Mouse (Mus musculus): ENCODE measurements around the gene Baz1b. TPM values are rescaled to one million over a fixed set of nuclear protein-coding genes. Genes with fewer than 3 reads are reported as not detected.

Gene Baz1b
- polyA plus RNA-seq, 1 experiment: 84.1 TPM

DNA sequence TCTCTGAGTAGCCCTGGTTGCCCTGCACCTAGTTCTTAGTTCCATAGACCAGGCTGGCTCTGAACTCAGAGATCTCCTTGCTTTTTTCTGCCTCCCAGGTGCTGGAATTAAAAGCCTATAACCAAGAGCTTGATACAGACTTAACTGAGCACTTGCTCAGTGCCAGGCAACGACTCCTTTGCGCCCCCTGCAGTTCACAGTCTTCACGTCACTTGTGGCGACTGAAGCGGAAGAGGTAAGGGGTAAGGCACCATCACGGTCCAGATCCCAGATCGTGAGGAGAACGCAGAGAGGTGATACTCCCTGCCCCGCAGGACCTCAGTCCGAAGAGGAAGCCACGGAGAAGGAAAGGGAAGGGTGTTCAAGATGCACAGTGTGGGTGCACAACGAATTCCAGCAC, 70.5 kb downstream of the Baz1b start:
- TF ChIP-seq POLR2A (IDR thresholded peaks at IDR 0.05; ENCODE audit: low read depth, low read length) (no peak), CTCF (IDR thresholded peaks at IDR 0.05; ENCODE audit: borderline replicate concordance, insufficient read depth, low read length) (peak; percentile 18; the same call in 1 of the 2 replicates)
- no peak overlapping the region for H3K27ac ChIP-seq (ENCODE audit: insufficient read depth, low read length)

DNA sequence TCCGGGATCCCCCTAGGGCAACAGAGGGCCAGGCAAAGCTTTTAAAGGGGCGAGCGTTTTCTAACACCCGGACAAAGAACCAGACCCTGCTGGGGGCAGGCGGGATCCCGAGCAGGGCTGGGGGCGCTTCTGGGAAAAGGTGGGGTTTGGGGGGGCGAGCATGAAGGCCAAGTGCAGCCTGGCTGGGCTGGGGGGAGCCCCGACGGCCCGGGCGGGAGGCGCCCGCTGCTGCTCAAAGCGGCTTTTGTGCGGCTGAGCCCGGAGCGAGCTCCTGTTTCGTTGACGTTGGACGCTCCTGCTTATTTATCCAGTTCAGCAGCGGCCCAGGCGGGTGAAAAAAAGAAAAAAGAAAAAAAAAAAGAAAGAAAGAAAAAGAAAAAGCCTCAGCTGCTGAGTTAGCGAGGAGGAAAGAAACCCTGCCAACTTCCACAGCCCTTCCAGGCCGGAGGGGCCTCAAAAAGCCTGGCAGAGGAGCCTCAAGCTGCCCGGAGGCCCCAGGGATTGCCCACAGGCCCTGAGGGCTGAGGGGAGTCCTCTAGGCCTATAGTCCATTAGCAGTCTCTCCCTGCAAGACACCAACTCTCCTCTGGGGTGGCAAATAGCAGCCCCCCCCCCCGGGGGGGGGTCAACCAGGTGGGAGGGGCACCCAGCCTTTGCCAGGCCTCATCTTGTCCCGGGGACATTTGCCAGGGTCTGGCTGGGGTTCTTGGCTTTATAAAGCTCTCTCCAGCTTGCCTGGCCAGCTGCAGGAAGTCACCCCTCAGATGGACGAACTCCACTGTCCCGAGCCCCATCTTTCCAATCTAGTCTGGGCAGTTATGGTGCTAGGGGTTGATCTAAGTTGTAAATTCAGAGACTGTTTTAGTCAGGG, 71.5 kb downstream of the Baz1b start:
- no peaks in the 10 kb centered on the region for H3K4me1 ChIP-seq (ENCODE audit: control insufficient read depth, insufficient read depth, low read length)
- no peak overlapping the region for H3K27ac ChIP-seq (ENCODE audit: insufficient read depth, low read length)
- H3K4me3 ChIP-seq (ENCODE audit: insufficient read depth, low read length): no peak overlapping the region
- TF ChIP-seq CTCF (IDR thresholded peaks at IDR 0.05; ENCODE audit: borderline replicate concordance, insufficient read depth, low read length): no peak
- no peak for TF ChIP-seq POLR2A (IDR thresholded peaks at IDR 0.05; ENCODE audit: low read depth, low read length)

More for the DNA sequence above, 70.5 kb downstream of the Baz1b start:
- H3K4me3 ChIP-seq (ENCODE audit: insufficient read depth, low read length): no peak overlapping the region
- no peaks in the 10 kb centered on the region for H3K4me1 ChIP-seq (ENCODE audit: control insufficient read depth, insufficient read depth, low read length)

DNA sequence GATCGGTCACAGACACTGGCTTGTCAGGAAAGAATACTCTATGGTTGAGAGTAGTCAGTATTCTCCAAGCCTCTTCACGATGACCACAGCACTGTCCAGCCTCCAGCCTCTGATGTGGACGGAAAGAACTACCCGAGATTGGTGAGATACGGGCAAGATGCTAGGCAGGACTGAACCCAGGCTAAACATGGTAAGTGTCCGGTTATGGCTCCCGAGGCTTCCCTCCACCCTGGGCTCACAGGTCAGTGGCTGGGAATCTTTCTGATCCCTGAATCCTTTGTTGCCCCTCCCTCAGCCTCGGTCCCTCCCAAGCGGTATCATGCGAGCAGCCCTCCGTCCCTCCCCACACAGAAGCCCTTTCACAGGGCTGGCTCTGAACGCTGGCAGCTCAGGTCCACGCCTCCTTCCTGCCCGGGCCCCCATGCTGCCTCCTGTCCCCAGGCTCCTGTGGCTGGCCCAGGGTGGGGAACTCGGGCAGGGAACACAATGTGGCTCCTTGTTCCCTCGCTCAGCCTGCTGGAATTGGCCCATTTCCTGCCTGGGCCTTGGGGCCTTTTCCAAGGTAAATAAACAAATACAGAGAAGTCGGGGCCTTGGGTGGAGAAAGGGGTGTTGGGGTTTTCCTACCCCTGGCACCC, 76.9 kb downstream of the Baz1b start:
- H3K4me1 ChIP-seq (ENCODE audit: control insufficient read depth, insufficient read depth, low read length): no peaks in the 10 kb centered on the region
- no peak for TF ChIP-seq POLR2A (IDR thresholded peaks at IDR 0.05; ENCODE audit: low read depth, low read length)
- no peak for TF ChIP-seq CTCF (IDR thresholded peaks at IDR 0.05; ENCODE audit: borderline replicate concordance, insufficient read depth, low read length)
- no peak overlapping the region for H3K4me3 ChIP-seq (ENCODE audit: insufficient read depth, low read length)
- H3K27ac ChIP-seq (ENCODE audit: insufficient read depth, low read length): no peak overlapping the region

DNA sequence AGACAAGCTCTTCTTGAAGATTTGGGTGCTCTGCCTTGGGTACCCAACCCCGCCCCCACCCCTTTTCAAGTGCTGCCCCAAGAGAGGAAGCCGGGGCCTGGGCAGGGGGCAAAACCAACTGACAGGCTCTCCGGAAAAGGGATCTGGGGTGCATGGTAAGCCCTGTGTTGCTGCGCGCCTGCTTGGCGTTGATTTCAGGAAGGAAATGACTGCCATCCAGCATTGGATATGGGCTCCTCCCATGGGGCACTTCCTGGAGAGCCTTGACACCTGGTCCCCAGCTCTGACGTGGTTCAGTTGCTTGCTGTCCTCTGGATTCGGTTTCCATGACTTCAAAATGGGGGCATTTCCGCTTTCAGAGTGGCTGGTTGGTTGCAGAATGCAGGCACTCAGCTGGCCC, 77.5 kb downstream of the Baz1b start:
- H3K4me3 ChIP-seq (ENCODE audit: insufficient read depth, low read length): no peak overlapping the region
- H3K4me1 ChIP-seq (ENCODE audit: control insufficient read depth, insufficient read depth, low read length): no peaks in the 10 kb centered on the region
- no peak overlapping the region for H3K27ac ChIP-seq (ENCODE audit: insufficient read depth, low read length)
- TF ChIP-seq POLR2A (IDR thresholded peaks at IDR 0.05; ENCODE audit: low read depth, low read length) (no peak), CTCF (IDR thresholded peaks at IDR 0.05; ENCODE audit: borderline replicate concordance, insufficient read depth, low read length) (no peak)

DNA sequence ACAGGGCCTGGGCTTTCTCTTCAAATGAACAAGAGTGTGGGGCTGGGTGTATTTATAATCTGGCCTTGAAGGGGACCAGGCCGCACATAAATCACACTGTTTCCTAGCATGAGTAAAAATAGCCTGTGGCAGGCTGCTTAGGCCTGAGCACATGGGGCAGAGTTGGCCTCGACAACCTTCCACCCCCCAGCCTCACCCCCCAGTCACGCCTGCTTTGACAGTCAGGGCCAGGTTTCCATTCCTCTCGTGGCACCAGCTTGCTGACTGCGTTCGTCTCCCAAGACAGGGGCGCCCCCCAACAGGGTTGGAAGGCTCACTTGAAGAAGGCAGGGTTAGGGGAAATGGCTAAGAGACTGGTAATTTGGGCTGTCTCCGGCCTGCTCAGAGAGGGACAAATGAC, 82.4 kb downstream of the Baz1b start:
- no peak overlapping the region for H3K27ac ChIP-seq (ENCODE audit: insufficient read depth, low read length)
- H3K4me3 ChIP-seq (ENCODE audit: insufficient read depth, low read length): no peak overlapping the region
- TF ChIP-seq CTCF (IDR thresholded peaks at IDR 0.05; ENCODE audit: borderline replicate concordance, insufficient read depth, low read length): no peak
- no peak for TF ChIP-seq POLR2A (IDR thresholded peaks at IDR 0.05; ENCODE audit: low read depth, low read length)
- no peaks in the 10 kb centered on the region for H3K4me1 ChIP-seq (ENCODE audit: control insufficient read depth, insufficient read depth, low read length)

DNA sequence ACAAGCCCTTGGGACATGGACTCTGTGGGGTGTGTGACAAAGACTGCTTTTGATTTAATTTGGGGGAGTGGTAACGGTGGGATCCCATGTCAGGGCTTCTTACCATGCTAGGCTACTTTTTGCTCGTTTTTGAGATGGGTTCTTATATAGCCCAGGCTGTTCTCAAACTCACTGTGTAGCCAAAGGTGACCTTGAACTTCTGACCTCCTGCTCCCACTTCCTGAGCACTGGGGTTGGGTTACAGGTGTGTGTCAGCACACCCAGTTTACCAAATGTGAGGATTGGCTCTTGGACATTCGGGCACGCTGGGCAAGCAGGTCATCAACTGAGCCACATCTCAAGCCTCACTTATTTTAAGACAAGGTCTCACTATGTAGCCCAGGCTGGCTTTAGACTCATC, 83.3 kb downstream of the Baz1b start:
- Histone ChIP-seq H3K4me3 (ENCODE audit: insufficient read depth, low read length) (no peak overlapping the region), H3K4me1 (ENCODE audit: control insufficient read depth, insufficient read depth, low read length) (no peaks in the 10 kb centered on the region), H3K27ac (ENCODE audit: insufficient read depth, low read length) (no peak overlapping the region)
- TF ChIP-seq CTCF (IDR thresholded peaks at IDR 0.05; ENCODE audit: borderline replicate concordance, insufficient read depth, low read length) (no peak), POLR2A (IDR thresholded peaks at IDR 0.05; ENCODE audit: low read depth, low read length) (no peak)

DNA sequence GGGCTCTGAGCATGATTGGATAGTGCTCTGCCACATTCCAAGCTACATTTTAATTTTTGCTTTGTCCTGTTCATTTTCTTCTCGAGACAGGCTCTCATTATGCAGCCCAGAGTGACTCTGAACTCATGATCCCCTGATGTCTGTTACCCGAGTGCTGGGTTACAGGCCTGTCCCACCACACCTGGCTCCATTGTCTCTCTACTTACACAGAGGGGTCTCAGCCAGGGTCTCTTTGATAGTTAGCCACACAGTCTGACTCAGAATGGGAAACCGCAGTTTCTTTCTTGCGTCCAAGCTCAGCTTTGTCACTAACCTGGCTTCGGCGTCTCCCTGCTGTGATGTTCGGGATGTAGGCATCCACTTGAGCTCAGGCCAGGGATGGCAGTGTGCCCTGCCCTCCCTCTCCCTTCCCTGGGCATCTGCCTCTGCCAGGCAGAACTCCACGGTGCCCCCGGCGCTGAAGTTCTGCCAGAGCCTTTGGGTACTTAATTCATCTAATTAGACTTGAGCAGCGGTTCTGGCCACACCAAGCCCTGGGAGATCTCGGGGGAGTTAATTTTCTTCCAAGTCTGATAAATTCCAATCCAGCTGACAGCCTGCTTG, 84.6 kb downstream of the Baz1b start:
- Histone ChIP-seq H3K27ac (ENCODE audit: insufficient read depth, low read length) (no peak overlapping the region), H3K4me1 (ENCODE audit: control insufficient read depth, insufficient read depth, low read length) (no peaks in the 10 kb centered on the region), H3K4me3 (ENCODE audit: insufficient read depth, low read length) (no peak overlapping the region)
- TF ChIP-seq POLR2A (IDR thresholded peaks at IDR 0.05; ENCODE audit: low read depth, low read length): no peak
- no peak for TF ChIP-seq CTCF (IDR thresholded peaks at IDR 0.05; ENCODE audit: borderline replicate concordance, insufficient read depth, low read length)

DNA sequence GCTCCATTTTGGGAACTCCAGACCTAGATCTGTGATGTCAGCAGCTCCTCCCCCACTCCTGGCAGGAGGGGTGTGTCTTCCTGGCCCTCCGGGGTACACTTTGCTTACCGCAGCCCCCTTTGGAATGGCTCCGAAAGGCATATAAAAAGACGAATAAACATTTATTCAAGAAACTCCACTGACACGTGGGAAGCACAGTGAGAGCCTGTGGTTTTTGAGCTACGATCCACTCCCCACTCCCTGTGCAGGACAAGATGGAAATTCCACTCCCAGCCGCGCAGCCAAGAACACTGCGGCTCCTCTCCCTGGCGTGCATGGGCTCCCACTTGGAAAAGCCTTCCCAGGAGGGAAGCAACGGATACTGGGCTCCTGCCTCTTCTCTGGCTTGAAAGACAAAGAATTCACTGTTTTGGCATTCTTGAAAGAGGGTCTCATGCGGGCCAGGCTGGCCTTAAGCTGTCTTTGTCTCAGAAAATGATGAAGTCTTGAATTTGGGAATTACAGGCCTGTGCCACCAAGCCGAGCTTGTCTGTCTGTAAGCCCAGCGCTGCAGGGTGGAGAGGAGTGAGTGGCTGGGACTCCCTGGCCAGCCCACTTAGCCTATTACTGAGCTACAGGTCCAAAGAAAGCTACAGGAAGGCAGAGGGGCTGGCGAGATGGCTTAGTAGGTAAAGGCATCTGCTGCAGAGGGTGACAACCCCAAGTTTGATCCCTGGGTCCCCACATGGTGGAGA, 87.8 kb downstream of the Baz1b start:
- Histone ChIP-seq H3K4me1 (ENCODE audit: control insufficient read depth, insufficient read depth, low read length) (no peaks in the 10 kb centered on the region), H3K27ac (ENCODE audit: insufficient read depth, low read length) (no peak overlapping the region), H3K4me3 (ENCODE audit: insufficient read depth, low read length) (no peak overlapping the region)
- TF ChIP-seq CTCF (IDR thresholded peaks at IDR 0.05; ENCODE audit: borderline replicate concordance, insufficient read depth, low read length) (no peak), POLR2A (IDR thresholded peaks at IDR 0.05; ENCODE audit: low read depth, low read length) (no peak)

DNA sequence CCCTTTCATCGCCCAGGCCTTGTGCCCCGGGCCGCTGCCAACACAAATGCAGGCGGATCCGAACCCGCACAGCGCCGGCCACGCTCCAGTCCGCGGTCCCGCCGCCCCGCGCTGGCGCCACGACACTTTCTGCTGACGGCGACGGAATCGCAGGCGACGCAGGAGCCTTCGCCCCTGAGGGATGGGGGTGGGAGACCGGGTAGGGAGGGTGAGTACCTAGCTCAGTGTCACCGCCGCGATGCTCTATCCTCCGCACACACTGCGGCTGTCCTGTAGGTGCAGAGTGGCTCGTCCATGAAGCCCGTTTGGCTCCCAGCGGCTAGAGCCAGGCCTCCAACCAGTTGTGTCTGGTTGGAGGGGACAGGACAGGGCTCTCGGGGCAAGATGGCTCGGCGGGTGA, 89.5 kb downstream of the Baz1b start:
- H3K4me3 ChIP-seq (ENCODE audit: insufficient read depth, low read length): no peak overlapping the region
- no peak overlapping the region for H3K27ac ChIP-seq (ENCODE audit: insufficient read depth, low read length)
- H3K4me1 ChIP-seq (ENCODE audit: control insufficient read depth, insufficient read depth, low read length): no peaks in the 10 kb centered on the region
- TF ChIP-seq CTCF (IDR thresholded peaks at IDR 0.05; ENCODE audit: borderline replicate concordance, insufficient read depth, low read length): no peak
- TF ChIP-seq POLR2A (IDR thresholded peaks at IDR 0.05; ENCODE audit: low read depth, low read length): no peak

All from embryonic fibroblast, embryonic 13.5 days (primary cell).